Mouse (Mus musculus) erythroblast, embryonic 14.5 days (primary cell): ENCODE results near the gene Zswim7.

Experiments used
- GATA1 ChIP-seq: IDR thresholded peaks from 2 replicates; pipeline ENCODE4 v1.6.1; 2012; ENCODE audit warnings: low read length, inconsistent platforms, mixed read lengths
- TAL1 ChIP-seq: IDR thresholded peaks from 3 replicates; pipeline ENCODE4 v1.6.1; 2012; ENCODE audit warnings: low read length, inconsistent platforms, mixed read lengths

DNA sequence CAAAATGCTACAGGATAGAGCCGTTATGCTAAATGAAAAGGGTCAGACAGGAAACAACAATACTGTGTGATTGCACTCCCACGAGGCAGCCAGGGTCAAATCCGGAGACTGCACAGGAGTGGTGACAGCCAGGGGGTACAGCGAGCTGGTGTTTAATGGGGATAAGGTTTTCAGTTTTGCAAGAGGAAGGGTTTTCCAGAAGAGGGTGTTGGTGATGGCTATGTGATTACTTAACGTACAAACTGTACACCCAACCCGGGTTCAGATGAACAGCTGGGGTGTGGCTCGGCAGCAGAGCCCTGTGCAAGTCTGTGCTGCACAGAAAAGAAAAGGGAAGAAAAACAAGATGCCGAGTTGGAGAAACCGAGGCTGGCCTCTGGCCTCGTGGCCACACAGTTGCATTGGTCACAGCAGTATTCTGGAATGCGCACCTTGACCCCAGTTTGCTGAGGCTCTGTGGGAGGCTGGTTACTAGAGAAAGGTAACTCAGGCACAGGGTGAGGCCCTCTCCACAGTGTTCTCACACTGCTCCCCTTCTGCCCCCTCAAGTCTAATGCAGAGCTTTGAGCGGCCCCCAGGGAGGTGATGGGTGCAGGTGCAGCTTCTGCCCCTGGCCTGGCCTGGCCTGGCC lies 40.4 kb downstream of the Zswim7 start:
- TF ChIP-seq TAL1 (no peak), GATA1 (no peak)
